Mouse (Mus musculus): ENCODE data around the gene Hcfc1r1.
A peak's percentile ranks its signal among the peaks of the same experiment; 100 is the strongest.

Hcfc1r1 gene

DNA sequence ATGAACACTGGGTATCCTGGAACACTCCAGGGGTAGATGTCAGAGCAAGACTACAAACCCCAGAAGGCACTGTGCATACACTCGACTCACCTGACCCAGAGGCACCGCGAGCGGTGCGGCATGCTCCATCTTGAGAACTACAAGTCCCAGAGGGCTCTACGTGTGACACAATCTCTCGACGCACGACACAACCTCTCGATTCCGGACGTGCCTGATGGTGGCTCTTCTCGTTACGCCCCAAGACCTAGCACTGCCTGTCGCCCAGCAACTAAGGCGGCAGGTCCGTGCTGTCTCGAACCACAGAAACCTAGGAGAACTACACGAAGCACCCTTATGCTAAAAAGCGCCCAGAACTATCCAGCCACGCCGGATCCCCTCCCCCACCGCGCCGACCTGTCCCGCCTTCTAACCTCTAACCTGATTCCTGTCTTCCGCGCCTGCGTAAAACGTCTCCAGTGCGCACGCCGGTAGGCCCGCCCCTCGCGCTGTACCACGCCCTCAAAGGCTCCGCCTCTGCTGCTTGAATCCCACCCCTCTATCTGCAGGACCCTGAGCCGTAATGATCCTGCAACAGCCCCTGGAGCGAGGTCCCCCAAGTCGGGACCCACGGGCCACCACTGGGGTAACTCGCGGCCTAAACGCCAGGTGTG lies at the start of gene Hcfc1r1, which contains the start of gene Thoc6:
TSS of gene Hcfc1r1 (plus strand) at position 173 of the 650 bp plus-strand sequence.
TSS of gene Thoc6 (minus strand) at position 459 of the 650 bp plus-strand sequence.
- peak; percentile 97 for DNase-seq (ENCODE audit: low read depth, low spot score)

DNA sequence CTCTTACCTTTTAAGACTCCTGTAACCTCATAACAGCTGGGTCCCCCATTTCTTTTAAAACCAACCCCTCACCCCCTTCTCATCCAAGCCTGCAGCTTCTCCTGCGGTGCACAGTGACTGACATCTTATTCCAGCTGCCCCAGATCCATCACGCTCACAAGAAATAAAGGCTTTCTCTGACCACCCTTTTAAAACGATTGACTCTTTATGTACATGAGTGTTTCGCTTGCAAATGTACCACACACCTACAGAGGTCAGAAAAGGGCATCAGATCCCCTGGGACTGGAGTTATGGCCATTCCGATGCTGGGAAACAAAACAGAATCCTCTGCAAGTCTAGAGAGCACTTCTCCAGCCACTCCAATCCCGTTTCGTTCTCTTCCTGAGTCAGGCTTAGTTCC lies 45.6 kb upstream of the Hcfc1r1 start:
- DNase-seq (ENCODE audit: low read depth, low spot score): no peak

DNA sequence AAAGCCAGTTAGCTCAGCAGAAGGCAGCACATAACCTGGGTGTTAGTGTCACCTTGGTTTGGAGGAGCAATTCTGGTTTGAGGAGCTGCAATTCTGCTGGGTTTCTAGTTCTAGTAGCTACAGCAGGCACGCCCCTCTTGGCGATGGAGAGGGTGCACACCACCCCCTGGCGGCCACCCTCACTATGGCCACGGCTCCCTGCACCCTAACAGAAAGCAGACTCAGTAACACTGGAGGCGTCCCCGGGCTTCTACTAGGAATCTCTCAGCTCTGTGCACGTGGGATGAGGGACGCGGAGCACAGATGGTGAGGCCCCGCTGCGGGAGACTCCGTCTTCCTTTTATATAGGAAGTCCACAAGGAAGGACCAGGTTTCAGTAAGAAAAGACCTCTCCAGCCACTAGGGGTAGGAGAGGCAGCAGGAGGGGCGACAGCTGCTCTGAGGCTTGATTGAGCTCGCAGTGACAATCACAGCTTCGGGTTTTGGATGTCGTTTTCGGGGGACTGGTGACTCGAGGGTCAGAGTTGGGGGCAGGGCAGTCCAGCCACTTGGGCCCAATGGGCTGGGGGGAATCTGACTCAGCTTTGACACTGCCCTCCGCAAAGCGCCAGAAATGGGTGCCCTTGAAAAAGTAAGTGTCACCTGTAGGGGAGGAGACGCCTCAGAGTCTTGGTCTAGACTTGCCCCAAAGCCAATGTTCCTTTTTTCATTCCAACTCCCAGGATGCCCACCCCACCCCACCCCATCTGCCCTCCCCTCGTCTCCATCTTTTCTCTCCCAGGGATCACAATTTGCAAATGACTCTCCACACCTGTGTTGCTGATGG lies 43.0 kb upstream of the Hcfc1r1 start:
- peak; percentile 84 for DNase-seq (ENCODE audit: low read depth, low spot score)

DNA sequence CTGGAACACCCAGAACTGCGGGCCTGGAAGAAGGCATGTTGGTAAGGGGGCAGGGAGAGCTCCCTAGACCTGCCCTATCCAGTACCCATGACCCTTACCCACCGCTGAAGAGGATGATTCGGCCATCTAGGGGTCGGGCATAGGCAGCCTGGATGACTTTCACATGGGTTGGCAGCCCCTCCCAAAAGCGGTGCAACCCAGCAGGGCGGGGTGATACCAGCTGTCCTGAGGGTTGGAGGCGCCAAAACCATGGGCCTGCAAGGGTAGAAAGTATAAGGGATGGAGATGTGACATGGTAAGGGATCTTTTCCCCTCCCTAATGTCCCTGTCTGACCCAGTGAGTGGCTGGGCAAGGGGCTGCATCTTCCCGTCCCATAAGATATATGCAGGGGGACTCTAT lies 42.2 kb upstream of the Hcfc1r1 start:
- DNase-seq (ENCODE audit: low read depth, low spot score): no peak

DNA sequence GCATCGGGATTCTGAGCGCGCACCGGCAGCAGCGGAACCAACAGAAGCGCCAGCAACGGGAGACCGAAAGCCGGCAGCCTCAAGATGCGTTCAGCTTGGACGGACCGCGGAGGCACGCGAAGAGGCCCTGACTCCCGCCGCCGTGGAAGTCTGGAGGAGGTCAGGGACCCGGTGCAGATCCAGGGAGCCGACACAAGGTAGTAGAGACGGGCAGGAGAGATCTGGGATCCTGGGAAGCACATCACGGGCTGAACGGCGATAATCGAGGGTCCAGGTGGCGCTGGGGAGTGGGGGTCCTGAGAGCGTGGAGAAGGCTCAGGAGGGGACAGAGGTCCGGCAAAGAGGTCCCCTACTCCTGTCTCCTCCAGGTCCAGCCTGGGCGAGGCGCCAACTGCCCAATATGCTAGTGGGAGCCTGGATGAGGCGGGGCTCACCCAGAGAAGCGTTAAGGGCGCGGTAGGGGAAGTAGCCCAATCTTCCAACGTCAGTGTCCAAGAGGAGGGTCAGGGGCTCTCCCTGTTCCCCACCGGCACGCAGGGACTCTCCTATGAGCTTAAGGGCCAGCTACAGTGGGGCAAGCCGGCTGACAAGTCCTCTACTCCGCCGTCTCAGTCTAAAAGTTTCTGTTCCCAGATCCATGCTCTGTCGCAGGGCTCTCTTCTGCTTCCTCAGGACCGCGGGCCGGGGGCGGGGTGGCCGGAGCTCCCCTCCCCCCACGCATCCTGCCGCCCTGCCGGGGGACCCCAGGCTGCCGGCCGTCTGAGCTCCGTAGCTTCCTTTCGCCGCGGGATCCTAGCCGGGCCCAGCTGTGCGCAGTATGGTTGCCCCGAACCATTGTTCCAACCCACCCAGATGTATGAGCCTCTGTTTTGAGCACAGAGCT lies 28.5 kb upstream of the Hcfc1r1 start, which contains the start of gene Mmp25:
TSS of gene Mmp25 (minus strand) at position 665 of the 883 bp plus-strand sequence.
- DNase-seq (ENCODE audit: low read depth, low spot score): no peak

DNA sequence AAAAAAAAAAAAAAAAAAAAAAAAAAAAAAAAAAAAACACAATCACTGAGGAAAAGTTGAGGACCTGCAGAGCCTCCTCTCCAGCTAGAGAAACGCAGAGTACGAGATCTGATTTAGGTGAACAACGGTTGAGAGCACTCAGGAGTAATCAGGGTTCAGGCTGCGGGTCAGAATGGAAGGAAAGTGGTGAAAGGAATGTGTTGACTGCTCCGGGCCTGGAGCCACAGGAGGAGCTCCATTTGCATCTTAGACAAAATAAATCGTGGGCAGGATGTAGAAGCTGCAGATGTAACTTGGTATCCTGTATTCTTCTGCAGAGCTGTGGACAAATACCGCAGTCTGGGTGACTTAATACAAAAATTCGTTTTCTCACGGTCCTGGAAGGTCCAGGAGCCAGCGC lies 27.5 kb upstream of the Hcfc1r1 start:
- no peak for DNase-seq (ENCODE audit: low read depth, low spot score)

DNA sequence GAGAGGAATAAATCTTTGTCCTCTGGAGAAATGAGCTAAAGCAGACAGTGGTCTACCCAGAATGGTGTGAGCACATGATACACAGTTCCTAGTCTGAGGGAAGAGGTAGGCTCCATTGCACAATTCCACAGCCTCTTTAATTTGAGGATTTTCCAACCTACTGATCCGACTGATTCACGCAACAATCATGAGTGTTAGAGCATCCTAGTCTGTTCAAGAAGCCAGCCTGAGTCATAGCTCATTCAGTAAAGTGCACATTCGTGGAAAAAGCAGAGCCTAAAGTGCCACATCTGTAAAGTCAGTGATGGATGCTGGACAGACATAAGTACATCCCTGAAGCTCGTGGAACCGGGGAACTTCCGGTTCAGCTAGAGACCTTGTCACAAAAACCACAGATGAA lies 22.0 kb upstream of the Hcfc1r1 start:
- DNase-seq (ENCODE audit: low read depth, low spot score): no peak

DNA sequence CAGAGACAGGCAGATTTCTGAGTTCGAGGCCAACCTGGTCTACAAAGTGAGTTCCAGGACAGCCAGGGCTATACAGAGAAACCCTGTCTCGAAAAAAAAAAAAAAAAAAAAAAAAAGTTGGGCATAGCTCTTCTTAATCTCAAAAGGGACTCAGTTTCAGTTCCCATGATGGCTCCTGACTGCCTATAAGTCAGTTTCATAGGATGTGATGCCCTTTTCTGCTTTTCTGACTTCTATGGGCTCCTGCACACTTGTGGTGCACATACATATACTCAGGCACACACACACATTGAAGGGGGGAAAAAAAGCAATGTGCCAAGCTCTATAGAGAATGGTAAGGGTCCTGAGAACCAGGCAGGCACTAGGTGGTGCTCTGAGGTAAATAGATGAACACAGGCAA lies 20.1 kb upstream of the Hcfc1r1 start:
- DNase-seq (ENCODE audit: low read depth, low spot score): no peak

DNA sequence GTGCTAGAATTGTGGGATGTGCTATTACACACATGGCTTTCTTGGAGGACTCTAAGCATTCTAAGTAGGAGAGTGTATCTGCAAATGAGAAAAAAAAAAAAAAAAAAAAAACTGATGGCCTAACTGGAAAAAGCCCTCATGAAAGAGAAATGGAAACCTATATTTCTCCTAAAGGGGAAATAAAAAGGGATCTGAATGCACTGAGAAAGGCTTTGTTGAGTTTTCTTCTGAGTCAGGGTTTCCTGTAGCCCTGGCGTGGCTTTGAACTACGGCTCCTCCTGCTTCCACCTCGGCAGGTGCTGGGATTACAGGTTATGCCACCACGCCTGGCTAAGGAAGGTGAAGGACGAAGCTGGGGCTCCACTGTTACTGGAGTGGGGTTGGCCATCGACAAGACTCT lies 19.4 kb upstream of the Hcfc1r1 start:
- no peak for DNase-seq (ENCODE audit: low read depth, low spot score)

DNA sequence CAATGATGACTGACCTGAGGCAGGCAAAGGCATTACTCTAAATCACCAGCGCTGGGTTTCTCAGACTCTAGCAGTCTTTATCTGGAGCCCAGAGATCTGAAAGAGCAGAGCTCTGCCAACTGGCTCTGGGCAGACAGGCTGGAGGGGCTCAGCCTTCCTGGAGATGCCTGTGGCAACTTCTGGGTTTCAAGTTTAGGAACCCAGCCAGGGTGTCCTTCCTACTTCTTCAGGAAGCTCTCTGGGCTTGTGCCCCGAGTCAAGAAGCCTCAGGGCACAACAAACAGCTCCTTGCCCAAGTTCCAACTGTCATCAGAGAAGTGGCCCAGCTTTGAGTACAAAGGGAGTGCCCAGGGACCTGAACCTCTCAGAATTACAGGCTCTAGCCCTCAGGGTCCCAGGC lies 19.0 kb upstream of the Hcfc1r1 start:
- no peak for DNase-seq (ENCODE audit: low read depth, low spot score)

DNA sequence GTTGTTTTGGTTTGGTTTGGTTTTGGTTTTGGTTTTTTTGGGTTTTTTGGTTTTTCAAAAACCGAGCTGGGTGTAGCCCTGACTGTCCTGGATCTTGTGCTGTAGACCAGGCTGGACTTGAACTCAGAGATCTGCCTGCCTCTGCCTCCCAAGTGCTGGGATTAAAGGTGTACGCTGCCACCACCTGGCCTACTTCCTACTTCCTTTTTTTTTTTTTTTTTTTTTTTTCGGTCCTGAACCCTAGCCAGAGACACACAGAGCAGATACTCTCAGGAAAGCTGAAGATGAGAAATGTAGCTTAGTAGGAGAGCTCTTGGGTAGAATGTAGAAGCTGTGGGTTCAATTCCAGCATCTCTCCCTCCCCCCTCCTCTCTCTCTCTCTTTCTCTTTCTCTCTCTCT lies 14.9 kb upstream of the Hcfc1r1 start:
- DNase-seq (ENCODE audit: low read depth, low spot score): no peak

DNA sequence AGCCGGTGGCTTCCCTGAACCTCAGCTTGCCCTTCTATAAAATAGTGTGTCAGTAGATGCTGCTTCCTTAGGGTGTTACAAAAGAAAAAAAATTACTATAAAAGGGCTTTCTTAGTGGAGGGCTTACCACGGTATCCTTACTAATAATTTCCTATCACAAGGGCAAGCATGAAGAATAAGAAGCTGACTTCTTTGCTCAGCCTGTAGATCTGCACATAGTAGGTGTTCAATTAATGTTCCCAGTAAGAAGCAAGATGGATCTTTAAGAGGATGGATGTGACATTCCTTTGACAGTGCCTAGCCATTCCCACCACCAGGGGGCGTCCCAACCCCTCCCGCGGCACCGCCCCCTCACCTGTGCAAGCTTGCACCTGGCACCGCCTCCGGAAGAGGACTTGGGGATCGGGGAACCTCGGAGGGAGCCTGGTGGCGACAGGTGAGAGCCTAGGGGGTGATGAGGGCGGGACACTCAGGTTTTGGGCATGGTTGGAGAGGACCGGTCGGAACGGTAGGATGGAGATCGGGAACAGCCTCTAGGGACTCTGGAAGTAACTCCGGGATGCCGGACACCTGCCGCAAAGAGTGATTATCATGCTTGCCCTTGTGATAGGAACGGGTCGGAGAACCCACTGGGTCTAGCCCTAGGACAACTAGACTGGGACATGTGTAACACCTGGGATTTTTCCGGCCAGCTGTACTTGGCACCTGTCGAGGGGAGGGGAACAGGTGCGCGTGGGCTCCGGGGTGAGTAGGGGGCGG lies 13.1 kb upstream of the Hcfc1r1 start, which contains the start of gene Bicdl2:
TSS of gene Bicdl2 (plus strand) at position 390 of the 759 bp plus-strand sequence.
- peak; percentile 59 for DNase-seq (ENCODE audit: low read depth, low spot score)

DNA sequence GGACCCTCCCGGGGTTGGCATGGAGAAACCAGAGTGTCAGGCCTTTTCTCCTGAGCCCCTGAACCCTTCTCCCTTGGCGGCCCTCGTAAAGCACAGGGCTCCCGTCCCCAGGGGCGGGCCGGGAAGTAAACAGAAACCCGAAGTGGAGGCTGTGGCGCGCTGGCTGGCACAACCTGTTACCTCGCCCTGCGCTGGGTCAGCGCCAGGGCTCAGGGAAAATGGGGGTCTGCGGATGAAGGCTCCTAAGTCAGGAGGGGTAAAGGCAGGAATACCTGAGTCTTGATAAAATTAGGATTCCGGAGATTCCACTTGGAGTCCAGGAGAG lies 12.6 kb upstream of the Hcfc1r1 start:
- DNase-seq (ENCODE audit: low read depth, low spot score): no peak

DNA sequence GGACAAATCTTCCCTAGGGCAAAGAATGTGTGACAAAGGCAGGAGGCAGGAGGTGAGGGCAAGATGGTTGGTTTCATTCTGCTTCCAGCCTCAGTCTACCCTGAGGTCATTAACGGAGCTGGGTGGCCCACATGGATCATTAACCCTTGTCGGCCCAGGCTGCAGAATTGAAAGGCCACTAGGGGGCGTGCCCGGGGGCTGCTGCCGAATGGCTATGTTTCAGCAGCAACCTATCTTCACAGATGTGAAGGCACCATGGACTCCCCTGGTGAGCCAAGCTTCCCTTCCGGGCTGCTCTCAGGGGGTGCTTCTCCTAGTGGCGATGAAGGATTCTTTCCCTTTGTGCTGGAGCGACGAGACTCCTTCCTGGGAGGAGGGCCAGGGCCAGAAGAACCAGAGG lies 11.9 kb upstream of the Hcfc1r1 start:
- peak; percentile 31 for DNase-seq (ENCODE audit: low read depth, low spot score)

DNA sequence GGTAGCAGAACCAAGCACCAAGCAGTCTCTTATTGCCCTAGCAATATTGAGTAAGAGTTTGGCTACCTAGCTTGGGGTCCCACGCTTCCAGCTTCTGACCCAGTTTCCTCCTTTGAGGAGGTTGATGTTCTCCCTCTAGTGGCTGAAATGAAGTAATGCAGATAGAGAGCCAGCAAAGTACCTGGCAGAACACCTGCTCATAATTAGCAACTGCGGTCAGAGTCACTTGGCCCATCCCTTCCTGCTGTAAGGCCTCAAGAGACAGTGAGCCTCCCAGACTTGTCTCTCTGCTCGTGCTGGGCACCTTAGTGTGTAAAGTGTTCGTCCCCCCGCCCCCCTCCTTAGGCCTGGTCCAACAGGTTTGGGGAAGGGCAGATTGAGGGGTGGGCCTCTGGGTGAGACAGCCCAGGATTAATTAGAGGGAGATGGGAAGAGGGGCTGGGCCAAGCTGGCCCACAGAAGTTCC lies 8.8 kb upstream of the Hcfc1r1 start:
- DNase-seq (ENCODE audit: low read depth, low spot score): peak; percentile 61

DNA sequence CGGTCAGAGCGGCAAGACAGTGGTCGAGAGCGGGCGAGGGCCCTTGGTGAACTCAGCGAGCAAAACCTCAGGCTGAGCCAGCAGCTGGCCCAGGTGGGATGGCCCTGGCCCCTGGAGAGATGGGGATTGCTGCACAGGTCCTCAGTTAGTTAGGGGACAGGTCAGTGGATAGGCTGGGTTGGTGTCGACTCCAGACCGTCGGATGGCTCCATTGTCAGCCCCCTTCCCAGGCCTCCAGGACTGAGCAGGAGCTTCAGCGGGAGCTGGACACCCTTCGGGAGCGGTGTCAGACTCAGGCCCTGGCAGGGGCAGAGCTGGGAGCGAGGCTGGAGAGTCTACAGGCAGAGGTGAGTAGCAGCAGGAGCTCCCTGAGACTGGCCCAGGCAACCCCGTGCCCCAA lies 7.9 kb upstream of the Hcfc1r1 start:
- no peak for DNase-seq (ENCODE audit: low read depth, low spot score)

DNA sequence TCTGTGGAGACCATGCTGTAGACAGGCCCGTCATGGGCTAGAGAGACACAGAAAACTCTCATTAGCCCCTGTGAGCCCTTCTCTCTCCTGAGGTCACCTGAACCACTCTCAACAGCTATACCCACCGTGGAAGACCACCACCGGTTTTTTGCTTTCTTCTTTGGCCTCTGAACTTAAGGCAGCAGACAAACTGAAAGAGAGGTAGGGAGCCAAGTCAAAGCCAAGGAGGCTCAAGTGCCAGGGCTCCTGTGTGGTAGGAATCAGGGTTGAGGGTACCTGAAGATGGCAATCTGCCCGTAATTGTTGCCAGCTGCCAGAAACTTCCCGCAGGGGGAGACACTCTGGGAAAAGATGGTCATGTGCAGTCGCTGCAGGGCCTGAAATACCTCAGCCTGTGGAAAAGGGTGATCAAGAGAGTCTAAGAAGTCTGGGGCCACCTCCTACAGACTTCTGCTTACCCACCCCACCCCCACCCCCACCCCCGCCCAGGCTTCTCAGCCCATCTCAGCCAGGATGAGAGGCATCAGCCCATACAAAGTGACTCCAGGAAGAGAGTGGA lies 2.8 kb upstream of the Hcfc1r1 start:
- DNase-seq (ENCODE audit: low read depth, low spot score): no peak

DNA sequence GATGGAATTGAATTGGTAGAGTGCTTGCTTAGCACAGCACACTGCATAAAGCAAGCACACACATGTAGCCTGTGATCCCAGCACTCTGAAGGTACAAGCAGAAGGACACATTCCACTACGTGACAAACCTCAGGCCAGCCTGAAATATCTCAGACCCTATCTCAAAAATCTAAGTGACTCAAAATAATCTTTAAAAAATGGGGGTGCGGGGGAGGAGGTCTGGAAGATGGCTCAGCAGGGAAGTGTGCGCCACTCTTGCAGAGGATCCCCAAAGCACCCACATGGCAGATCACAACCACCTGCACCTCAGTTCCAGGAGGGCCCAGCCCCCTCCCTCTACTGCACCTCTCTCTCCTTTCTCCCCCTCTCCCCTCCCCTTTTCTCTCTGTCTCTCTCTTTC lies 1.9 kb upstream of the Hcfc1r1 start:
- no peak for DNase-seq (ENCODE audit: low read depth, low spot score)

DNA sequence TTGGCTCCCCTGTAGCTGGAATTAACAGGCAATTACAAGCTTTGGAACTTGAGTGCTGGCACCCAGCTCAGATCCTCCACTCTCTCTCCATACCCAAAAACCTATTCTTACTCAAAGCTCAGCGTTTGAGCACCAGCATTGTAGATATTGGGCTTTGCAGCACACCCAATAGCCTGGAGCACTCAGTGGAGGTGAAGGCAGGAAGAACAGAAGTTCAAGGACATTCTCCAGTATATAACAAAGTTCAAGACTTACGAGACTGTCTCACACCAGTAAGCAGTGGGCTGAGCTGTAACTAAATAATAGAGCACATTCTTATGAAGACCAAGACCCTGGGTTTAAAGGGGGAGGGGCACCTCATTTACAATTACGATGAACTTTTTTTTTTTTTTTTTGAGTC lies 635 bp upstream of the Hcfc1r1 start:
- no peak for DNase-seq (ENCODE audit: low read depth, low spot score)

DNA sequence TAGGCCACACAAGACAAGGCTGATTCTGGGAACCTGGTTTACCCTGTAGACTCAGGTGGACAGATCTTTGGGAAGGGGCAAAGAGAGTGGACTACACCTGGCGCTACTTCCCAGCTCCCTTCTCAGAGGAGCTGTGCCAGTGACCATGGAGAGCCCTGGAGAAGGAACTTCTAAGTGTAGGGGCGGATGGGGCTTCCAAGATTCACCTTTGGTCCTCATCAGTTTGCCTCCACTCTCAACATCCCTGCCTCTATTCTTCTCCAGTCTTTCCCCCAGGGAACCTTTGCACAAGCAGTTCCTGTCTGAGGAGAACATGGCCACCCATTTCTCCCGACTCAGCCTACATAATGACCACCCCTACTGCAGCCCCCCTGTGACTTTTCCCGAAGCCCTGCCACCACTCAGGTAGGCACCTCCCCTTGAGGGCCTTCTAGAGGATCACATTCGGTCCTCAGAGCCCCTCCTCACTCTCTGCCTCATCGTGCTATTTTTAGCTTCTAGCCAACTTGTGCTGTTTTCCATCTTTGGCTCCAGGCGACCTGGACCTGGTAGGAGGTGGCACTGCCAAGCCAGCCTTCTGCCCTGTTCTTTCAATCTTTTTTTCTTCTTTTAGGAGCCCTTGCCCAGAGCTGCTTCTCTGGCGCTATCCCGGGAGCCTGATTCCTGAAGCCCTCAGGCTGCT lies 1.0 kb downstream of the Hcfc1r1 start:
- no peak for DNase-seq (ENCODE audit: low read depth, low spot score)

Data from CD4-positive helper T cell, adult 2 months (primary cell).